Mouse (Mus musculus): ENCODE results near the gene 2410002F23Rik.

GRCm38 (mm10) chr7:44281586-44281985 lies 35.1 kb downstream of the 2410002F23Rik start:
- TF ChIP-seq FOSL1 (IDR thresholded peaks at IDR 0.05; ENCODE audit: insufficient read depth, low read length, poor library complexity, severe bottlenecking), result no peak
- no peak for TF ChIP-seq CTCF (IDR thresholded peaks at IDR 0.05; ENCODE audit: control insufficient read depth, insufficient read depth, insufficient read length)
- TF ChIP-seq MYOG (IDR thresholded peaks at IDR 0.05; ENCODE audit: control insufficient read depth, extremely low read depth, insufficient read length), result no peak
- no peak for TF ChIP-seq MAX (IDR thresholded peaks at IDR 0.05)
